Mouse (Mus musculus) heart, embryonic 13.5 days (tissue): ENCODE measurements around the gene Ptp4a2. TPM values are rescaled to one million over a fixed set of nuclear protein-coding genes. Genes with fewer than 3 reads are reported as not detected.

ENCODE experiments used
- ATAC-seq: fragments of 200-750 bp; cut with Nextera tagmentation; 2 replicates; pipeline ENCODE4 v1.8.0; 2017; ENCODE audit warnings: moderate TSS enrichment; ENCODE audit not compliant: insufficient number of reproducible peaks, low FRiP score, low TSS enrichment; ENCODE audit errors: extremely low read depth
- H3K27ac ChIP-seq: fragments of 300-500 bp; sonication (generic); replicated peaks from 2 replicates; pipeline ENCODE4 v1.5.1; 2015; ENCODE audit warnings: moderate library complexity, mild to moderate bottlenecking, inconsistent platforms
- H3K27me3 ChIP-seq: fragments of 300-500 bp; sonication (generic); replicated peaks from 2 replicates; pipeline ENCODE4 v1.6.1; 2015; ENCODE audit warnings: mild to moderate bottlenecking, inconsistent platforms
- H3K36me3 ChIP-seq: fragments of 300-500 bp; sonication (generic); 2 replicates; pipeline ENCODE4 v1.6.1; 2015; ENCODE audit warnings: mild to moderate bottlenecking, inconsistent platforms
- H3K4me1 ChIP-seq: fragments of 300-500 bp; sonication (generic); 2 replicates; pipeline ENCODE4 v1.6.1; 2015; ENCODE audit warnings: inconsistent platforms
- H3K4me2 ChIP-seq: fragments of 300-500 bp; sonication (generic); 2 replicates; pipeline ENCODE4 v1.6.1; 2015; ENCODE audit warnings: inconsistent platforms, mild to moderate bottlenecking, moderate library complexity
- H3K4me3 ChIP-seq: fragments of 300-500 bp; sonication (generic); 2 replicates; pipeline ENCODE4 v1.5.1; 2015; ENCODE audit warnings: moderate library complexity, mild to moderate bottlenecking, inconsistent platforms
- H3K9ac ChIP-seq: fragments of 300-500 bp; sonication (generic); 2 replicates; pipeline ENCODE4 v1.6.1; 2015; ENCODE audit warnings: inconsistent platforms, mild to moderate bottlenecking, moderate library complexity
- H3K9me3 ChIP-seq: fragments of 300-500 bp; sonication (generic); 2 replicates; pipeline ENCODE4 v1.6.1; 2016; ENCODE audit warnings: inconsistent platforms
- WGBS: fragments of 180-500 bp; shearing (Covaris S2); methylation state at CpG from one replicate; pipeline ENCODE4 v1.1.7; 2015; ENCODE audit warnings: mixed read lengths; 5-methylcytosine and 5-hydroxymethylcytosine counted together
- polyA plus RNA-seq: library from polyadenylated mRNA; unstranded; fragments of >200 nt; fragmentation: Nextera tagmentation; extraction: Ambion mirVana; gene quantifications from 2 replicates; pipeline ENCODE4 v1.2.1, GENCODE M21; 2015

Ptp4a2 gene
- polyA plus RNA-seq, 1 experiment from 2014 or later = 326 TPM

DNA sequence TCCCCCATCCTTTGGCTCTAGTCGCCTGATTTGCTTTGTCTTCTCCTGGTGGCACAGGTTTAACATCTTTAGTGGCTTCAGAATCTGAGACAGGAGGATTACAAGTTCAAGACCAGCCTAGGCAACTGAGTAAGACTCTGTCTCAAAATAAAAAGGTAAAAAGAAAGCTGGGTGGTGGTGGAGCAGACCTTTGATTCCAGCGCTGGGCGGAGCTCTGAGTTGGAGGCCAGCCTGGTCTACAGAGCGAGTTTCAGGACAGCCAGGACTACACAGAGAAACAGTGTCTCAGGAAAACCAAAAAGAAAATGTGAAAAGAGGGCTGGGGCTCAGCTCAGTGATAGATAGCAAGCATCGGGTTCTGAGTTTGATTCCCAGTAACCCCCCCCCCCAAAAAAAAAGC is 27.5 kb upstream of the Ptp4a2 start:
- no peak overlapping the region for H3K27ac ChIP-seq
- no peak for ATAC-seq
- no peak overlapping the region for H3K4me2 ChIP-seq
- no peaks in the 10 kb centered on the region for H3K27me3 ChIP-seq
- no peak overlapping the region for H3K4me3 ChIP-seq
- no peaks in the 10 kb centered on the region for H3K9me3 ChIP-seq
- H3K4me1 ChIP-seq = peaks cover 17% of the 10 kb centered on the region
- H3K36me3 ChIP-seq = no peaks in the 10 kb centered on the region
- H3K9ac ChIP-seq = no peak overlapping the region
- 77% methylated on average over 5 of the region's 5 CpGs for WGBS

DNA sequence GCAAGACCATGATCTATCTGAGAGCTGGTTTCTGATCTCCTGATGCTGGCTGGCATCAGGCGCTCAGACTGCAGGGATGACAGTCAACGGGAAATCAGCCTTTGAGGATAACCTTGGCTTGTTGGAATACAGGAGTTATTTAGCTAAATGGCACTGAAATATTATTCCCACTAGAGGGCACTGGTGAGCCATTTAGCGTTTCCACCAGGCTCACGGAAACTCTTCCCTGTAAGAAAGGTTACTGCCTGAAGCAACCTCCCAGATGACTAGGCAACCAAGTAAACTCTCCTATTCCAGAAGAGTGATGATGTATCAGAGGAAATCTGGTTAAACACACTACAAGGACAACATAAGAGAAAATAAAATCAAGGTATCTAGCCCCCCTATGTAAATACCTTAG is 25.8 kb upstream of the Ptp4a2 start:
- Histone ChIP-seq H3K9ac (no peak overlapping the region), H3K27me3 (no peaks in the 10 kb centered on the region), H3K36me3 (no peaks in the 10 kb centered on the region), H3K4me3 (no peak overlapping the region), H3K27ac (no peak overlapping the region), H3K4me2 (no peak overlapping the region), H3K4me1 (peaks cover 17% of the 10 kb centered on the region), H3K9me3 (no peaks in the 10 kb centered on the region)
- 1% methylated on average over 4 of the region's 4 CpGs for WGBS
- ATAC-seq = no peak

DNA sequence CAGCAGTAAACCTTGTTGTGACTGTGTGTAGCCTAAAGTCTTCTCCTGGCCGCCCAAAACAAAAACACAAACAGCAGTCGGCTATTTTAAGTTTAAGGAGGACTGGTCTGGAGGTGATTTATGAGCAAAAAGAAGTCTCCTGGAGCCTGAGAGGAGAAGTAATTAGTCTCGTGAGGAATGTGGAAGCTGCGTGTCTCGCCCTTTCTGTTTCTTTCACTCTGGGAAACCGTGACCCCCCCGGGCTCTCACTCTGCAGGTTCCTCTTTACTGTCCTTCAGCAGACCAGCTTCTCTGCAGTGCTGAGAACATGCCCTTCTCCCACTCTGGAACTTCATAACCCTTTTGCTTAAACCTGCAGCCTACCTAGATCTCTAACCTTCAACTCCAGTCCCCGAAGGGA is 22.3 kb upstream of the Ptp4a2 start:
- no peak overlapping the region for H3K27ac ChIP-seq
- no peaks in the 10 kb centered on the region for H3K36me3 ChIP-seq
- H3K4me3 ChIP-seq = no peak overlapping the region
- WGBS = 65% methylated on average over 8 of the region's 8 CpGs
- no peaks in the 10 kb centered on the region for H3K9me3 ChIP-seq
- H3K27me3 ChIP-seq = no peaks in the 10 kb centered on the region
- no peak overlapping the region for H3K4me2 ChIP-seq
- H3K9ac ChIP-seq = no peak overlapping the region
- H3K4me1 ChIP-seq = peaks cover 12% of the 10 kb centered on the region
- no peak for ATAC-seq

- 86% methylated on average over 2 of the region's 2 CpGs for WGBS
- Histone ChIP-seq H3K9me3 (no peaks in the 10 kb centered on the region), H3K4me2 (no peak overlapping the region), H3K27me3 (no peaks in the 10 kb centered on the region), H3K27ac (no peak overlapping the region), H3K4me1 (peaks cover 21% of the 10 kb centered on the region), H3K4me3 (no peak overlapping the region), H3K9ac (no peak overlapping the region), H3K36me3 (no peaks in the 10 kb centered on the region)
- no peak for ATAC-seq
Observed at GRCm38 (mm10) chr4:129789635-129790034, 21.4 kb upstream of the Ptp4a2 start.

DNA sequence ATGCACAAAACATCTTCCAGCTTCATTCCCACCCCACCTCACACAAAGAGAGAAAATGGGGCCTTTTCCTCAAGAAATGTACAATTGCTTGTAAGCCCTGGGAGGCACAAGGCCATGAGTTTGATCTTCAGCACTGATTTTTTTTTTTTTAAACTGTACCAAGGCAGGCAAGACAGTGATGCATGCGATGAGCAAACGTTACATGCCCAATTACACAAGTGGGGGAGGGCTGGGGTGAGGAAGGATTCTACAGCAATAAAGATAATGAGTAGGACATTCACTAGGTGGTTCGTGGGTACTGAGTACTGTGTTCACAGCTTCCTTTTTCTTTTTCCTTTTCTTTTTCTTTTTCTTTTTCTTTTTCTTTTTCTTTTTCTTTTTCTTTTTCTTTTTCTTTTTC is 20.5 kb upstream of the Ptp4a2 start:
- H3K27ac ChIP-seq = no peak overlapping the region
- no peak overlapping the region for H3K9ac ChIP-seq
- H3K27me3 ChIP-seq = no peaks in the 10 kb centered on the region
- no peak for ATAC-seq
- no peak overlapping the region for H3K4me3 ChIP-seq
- peaks cover 30% of the 10 kb centered on the region for H3K4me1 ChIP-seq
- H3K36me3 ChIP-seq = no peaks in the 10 kb centered on the region
- no peak overlapping the region for H3K4me2 ChIP-seq
- H3K9me3 ChIP-seq = no peaks in the 10 kb centered on the region
- WGBS = 73% methylated on average over 3 of the region's 3 CpGs

DNA sequence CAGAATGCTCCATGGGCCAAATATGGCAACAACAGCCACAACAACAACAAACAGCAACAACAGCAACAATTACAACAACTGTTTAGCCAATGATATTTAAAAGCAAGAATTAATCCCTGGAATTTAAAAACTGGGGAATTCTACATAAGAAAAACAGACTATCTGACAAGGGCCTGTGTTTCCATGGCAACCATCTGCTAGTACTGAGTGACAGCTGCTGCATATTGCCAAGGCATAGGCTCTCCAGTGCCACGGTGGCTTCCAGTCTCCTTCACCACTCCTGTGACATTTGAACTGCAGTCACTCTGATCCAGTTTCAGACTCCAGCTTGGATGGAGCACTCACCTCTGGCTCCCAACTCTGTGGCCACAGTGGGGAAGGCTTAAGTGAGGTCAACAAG is 19.6 kb upstream of the Ptp4a2 start:
- Histone ChIP-seq H3K4me1 (peaks cover 39% of the 10 kb centered on the region), H3K36me3 (no peaks in the 10 kb centered on the region), H3K27me3 (no peaks in the 10 kb centered on the region), H3K4me2 (no peak overlapping the region), H3K9me3 (no peaks in the 10 kb centered on the region), H3K4me3 (no peak overlapping the region), H3K27ac (no peak overlapping the region), H3K9ac (no peak overlapping the region)
- 26% methylated on average over 1 of the region's 1 CpGs for WGBS
- ATAC-seq = no peak

DNA sequence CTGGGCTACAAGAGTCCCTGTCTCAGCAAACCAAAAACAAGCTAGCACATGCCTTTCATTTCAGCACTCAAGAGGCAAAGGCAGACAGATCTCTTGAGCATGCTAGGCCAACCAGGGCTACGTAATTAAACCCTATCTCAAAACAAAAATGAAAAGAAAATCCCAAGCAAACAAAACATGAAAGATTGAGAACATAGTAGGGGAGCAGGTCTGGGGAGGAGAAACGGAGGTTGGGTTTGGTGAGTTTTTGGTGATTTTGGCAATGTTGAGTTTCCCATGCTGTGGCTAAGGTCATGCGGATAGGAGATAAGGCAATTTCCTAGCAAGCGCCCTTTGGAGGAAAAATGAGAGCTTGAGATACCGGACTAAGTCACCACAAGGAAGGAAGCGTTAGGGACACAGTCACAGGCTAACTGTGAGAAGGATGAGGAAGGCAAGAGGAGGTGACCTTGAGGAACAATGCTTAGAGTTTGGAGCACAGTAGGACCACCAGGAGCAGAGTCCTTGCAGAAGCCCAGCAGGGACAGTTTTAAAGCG is 18.3 kb upstream of the Ptp4a2 start:
- no peak overlapping the region for H3K4me2 ChIP-seq
- no peak overlapping the region; the same call in 1 of the 2 replicates for H3K9ac ChIP-seq
- no peak overlapping the region; the same call in 1 of the 2 replicates for H3K27ac ChIP-seq
- H3K9me3 ChIP-seq = no peaks in the 10 kb centered on the region
- H3K4me1 ChIP-seq = peaks cover 40% of the 10 kb centered on the region
- WGBS = 56% methylated on average over 7 of the region's 7 CpGs
- H3K27me3 ChIP-seq = no peaks in the 10 kb centered on the region
- no peaks in the 10 kb centered on the region for H3K36me3 ChIP-seq
- no peak overlapping the region for H3K4me3 ChIP-seq
- no peak for ATAC-seq

- H3K4me2 ChIP-seq = no peak overlapping the region
- no peak for ATAC-seq
- peak overlapping the region; percentile 90 for H3K27ac ChIP-seq
- H3K9ac ChIP-seq = no peak overlapping the region
- H3K4me1 ChIP-seq = peaks cover 42% of the 10 kb centered on the region
- H3K27me3 ChIP-seq = 0 out of 2 replicates have a peak, but pooled peaks cover 2% of the 10 kb centered on the region
- H3K36me3 ChIP-seq = no peaks in the 10 kb centered on the region
- H3K4me3 ChIP-seq = no peak overlapping the region
- 69% methylated on average over 5 of the region's 5 CpGs for WGBS
- no peaks in the 10 kb centered on the region for H3K9me3 ChIP-seq
Observed at GRCm38 (mm10) chr4:129793713-129794329, 17.2 kb upstream of the Ptp4a2 start.

DNA sequence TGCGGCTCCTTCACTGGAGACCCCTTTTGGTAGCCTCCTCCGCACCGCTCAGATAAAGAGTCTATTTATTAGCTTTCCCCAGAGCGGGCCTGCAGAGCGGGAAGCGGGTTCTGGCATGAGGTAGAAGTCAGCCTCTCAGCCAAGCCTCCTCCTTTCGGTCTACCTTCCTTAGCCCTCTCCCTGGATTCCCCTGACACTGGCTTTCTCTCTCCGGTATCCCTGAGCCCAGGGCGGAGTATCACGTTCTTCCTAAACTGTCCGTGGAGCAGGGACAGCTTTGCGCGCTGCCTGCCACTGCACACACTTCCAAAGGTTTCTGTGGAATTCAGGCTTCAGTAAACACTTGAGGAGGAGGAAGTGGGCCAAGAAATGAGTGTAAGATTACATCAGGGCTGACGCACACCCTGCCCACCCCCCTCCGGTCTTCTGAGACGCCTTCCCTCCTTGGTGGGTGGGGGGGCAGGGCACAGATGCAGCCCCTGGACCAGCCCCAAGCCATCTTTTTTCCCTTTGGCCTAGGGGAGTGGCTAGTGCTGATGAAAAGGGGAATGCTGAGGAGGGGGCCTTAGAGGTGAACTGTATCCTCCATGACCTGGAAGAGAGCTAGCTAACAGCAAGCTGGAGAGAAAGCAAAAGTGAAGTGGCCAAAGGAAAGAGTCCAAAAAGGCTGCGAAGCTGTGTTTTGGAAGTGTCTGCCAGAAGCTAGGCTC is 15.7 kb upstream of the Ptp4a2 start:
- 13% methylated on average over 17 of the region's 17 CpGs for WGBS
- peak; percentile 62; the same call in 1 of the 2 replicates for ATAC-seq
- Histone ChIP-seq H3K4me2 (peak overlapping the region; percentile 58), H3K4me1 (peaks cover 42% of the 10 kb centered on the region), H3K4me3 (peak overlapping the region; percentile 14), H3K36me3 (no peaks in the 10 kb centered on the region), H3K9me3 (no peaks in the 10 kb centered on the region), H3K9ac (peak overlapping the region; percentile 71), H3K27me3 (0 out of 2 replicates have a peak, but pooled peaks cover 2% of the 10 kb centered on the region), H3K27ac (peak overlapping the region; percentile 90)

- H3K4me1 ChIP-seq = peaks cover 42% of the 10 kb centered on the region
- H3K27me3 ChIP-seq = 0 out of 2 replicates have a peak, but pooled peaks cover 2% of the 10 kb centered on the region
- H3K4me3 ChIP-seq = peak overlapping the region; percentile 14
- peak overlapping the region; percentile 90 for H3K27ac ChIP-seq
- H3K4me2 ChIP-seq = peak overlapping the region; percentile 58
- H3K36me3 ChIP-seq = no peaks in the 10 kb centered on the region
- WGBS = 28% methylated on average over 8 of the region's 8 CpGs
- no peak for ATAC-seq
- peak overlapping the region; percentile 71 for H3K9ac ChIP-seq
- no peaks in the 10 kb centered on the region for H3K9me3 ChIP-seq
Observed at GRCm38 (mm10) chr4:129795861-129796260, 15.2 kb upstream of the Ptp4a2 start.

- Histone ChIP-seq H3K9me3 (no peaks in the 10 kb centered on the region), H3K4me2 (no peak overlapping the region), H3K4me1 (peaks cover 36% of the 10 kb centered on the region), H3K27me3 (0 out of 2 replicates have a peak, but pooled peaks cover 2% of the 10 kb centered on the region), H3K27ac (no peak overlapping the region), H3K4me3 (no peak overlapping the region), H3K9ac (no peak overlapping the region), H3K36me3 (no peaks in the 10 kb centered on the region)
- ATAC-seq = no peak
- WGBS = 52% methylated on average over 5 of the region's 5 CpGs
Observed at GRCm38 (mm10) chr4:129797985-129798384, 13.0 kb upstream of the Ptp4a2 start.
